Mouse (Mus musculus) testis, adult 2 months (tissue): ENCODE data around the gene Cntnap2.

Source experiments
- CTCF ChIP-seq: fragments of 200-500 bp; IDR thresholded peaks from 2 replicates; pipeline ENCODE4 v1.5.1; 2012; ENCODE audit warnings: low read depth, mild to moderate bottlenecking, inconsistent platforms, low read length, moderate library complexity; ENCODE audit not compliant: control insufficient read depth, insufficient read depth, insufficient replicate concordance
- POLR2A ChIP-seq: fragments of 200-500 bp; IDR thresholded peaks from 2 replicates; pipeline ENCODE4 v1.6.1; 2012; ENCODE audit warnings: low read depth, mild to moderate bottlenecking, inconsistent platforms, low read length, moderate library complexity; ENCODE audit not compliant: control insufficient read depth

- TF ChIP-seq CTCF (no peak), POLR2A (no peak)
Observed at GRCm38 (mm10) chr6:45290154-45290553, 231.0 kb downstream of the Cntnap2 start.
